Mouse (Mus musculus) kidney, embryonic 15.5 days (tissue): ENCODE data around the gene Fgfr2. TPM values are rescaled to one million over a fixed set of nuclear protein-coding genes. Genes with fewer than 3 reads are reported as not detected.

Source experiments
- ATAC-seq: fragments of 200-750 bp; cut with Nextera tagmentation; replicated peaks from 2 replicates; pipeline ENCODE4 v1.8.0; 2017; ENCODE audit warnings: moderate TSS enrichment; ENCODE audit not compliant: low FRiP score
- H3K27ac ChIP-seq: fragments of 300-500 bp; sonication (generic); 2 replicates; pipeline ENCODE4 v1.5.1; 2015; ENCODE audit warnings: mild to moderate bottlenecking, inconsistent platforms
- H3K27me3 ChIP-seq: fragments of 300-500 bp; sonication (generic); 2 replicates; pipeline ENCODE4 v1.6.1; 2015; ENCODE audit warnings: inconsistent platforms
- H3K36me3 ChIP-seq: fragments of 300-500 bp; sonication (generic); 2 replicates; pipeline ENCODE4 v1.6.1; 2015; ENCODE audit warnings: inconsistent platforms
- H3K4me1 ChIP-seq: fragments of 300-500 bp; sonication (generic); 2 replicates; pipeline ENCODE4 v1.6.1; 2015; ENCODE audit warnings: inconsistent platforms
- H3K4me2 ChIP-seq: fragments of 300-500 bp; sonication (generic); 2 replicates; pipeline ENCODE4 v1.6.1; 2015; ENCODE audit warnings: moderate library complexity, mild to moderate bottlenecking, inconsistent platforms
- H3K4me3 ChIP-seq: fragments of 300-500 bp; sonication (generic); replicated peaks from 2 replicates; pipeline ENCODE4 v1.5.1; 2015; ENCODE audit warnings: mild to moderate bottlenecking, inconsistent platforms
- H3K9ac ChIP-seq: fragments of 300-500 bp; sonication (generic); 2 replicates; pipeline ENCODE4 v1.6.1; 2015; ENCODE audit warnings: mild to moderate bottlenecking, inconsistent platforms
- H3K9me3 ChIP-seq: fragments of 300-500 bp; sonication (generic); replicated peaks from 2 replicates; pipeline ENCODE4 v1.6.1; 2016; ENCODE audit warnings: inconsistent platforms
- WGBS: fragments of 180-500 bp; shearing (Covaris S2); methylation state at CpG from one replicate; pipeline ENCODE4 v1.1.7; 2015; ENCODE audit warnings: mixed read lengths; 5-methylcytosine and 5-hydroxymethylcytosine counted together
- polyA plus RNA-seq: library from polyadenylated mRNA; unstranded; fragments of >200 nt; fragmentation: Nextera tagmentation; extraction: Ambion mirVana; gene quantifications from 2 replicates; pipeline ENCODE4 v1.2.1, GENCODE M21; 2015

Fgfr2 gene
- polyA plus RNA-seq, 1 experiment from 2014 or later, result 104 TPM

DNA sequence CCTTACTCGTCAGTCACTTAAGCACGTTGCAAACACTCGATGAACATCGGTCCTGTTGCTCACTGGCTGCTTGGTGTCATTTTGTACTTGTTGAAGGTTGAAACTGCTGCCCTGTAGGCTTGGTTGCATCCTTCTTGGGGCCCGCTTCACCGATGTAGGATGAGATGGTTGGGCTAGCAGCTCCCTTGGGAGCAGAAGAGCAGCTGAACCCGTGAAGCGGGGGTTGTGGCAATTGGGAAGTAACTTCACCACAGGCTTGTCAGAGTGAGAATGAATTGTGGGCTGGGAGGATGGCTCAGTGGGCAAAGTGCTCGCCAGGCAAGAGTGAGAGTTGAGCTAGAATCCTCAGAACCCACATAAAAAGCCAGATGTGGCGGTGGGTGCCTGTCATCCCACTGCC, 2294.7 kb downstream of the Fgfr2 start:
- 0 out of 2 replicates have a peak, but pooled peaks cover 5% of the 10 kb centered on the region for H3K4me1 ChIP-seq
- H3K27ac ChIP-seq, result no peak overlapping the region
- H3K27me3 ChIP-seq, result 0 out of 2 replicates have a peak, but pooled peaks cover 8% of the 10 kb centered on the region
- no peak overlapping the region for H3K4me3 ChIP-seq
- no peak overlapping the region for H3K4me2 ChIP-seq
- H3K9ac ChIP-seq, result no peak overlapping the region
- no peaks in the 10 kb centered on the region for H3K36me3 ChIP-seq
- ATAC-seq, result no peak
- WGBS, result 80% methylated on average over 10 of the region's 10 CpGs
- no peaks in the 10 kb centered on the region for H3K9me3 ChIP-seq

DNA sequence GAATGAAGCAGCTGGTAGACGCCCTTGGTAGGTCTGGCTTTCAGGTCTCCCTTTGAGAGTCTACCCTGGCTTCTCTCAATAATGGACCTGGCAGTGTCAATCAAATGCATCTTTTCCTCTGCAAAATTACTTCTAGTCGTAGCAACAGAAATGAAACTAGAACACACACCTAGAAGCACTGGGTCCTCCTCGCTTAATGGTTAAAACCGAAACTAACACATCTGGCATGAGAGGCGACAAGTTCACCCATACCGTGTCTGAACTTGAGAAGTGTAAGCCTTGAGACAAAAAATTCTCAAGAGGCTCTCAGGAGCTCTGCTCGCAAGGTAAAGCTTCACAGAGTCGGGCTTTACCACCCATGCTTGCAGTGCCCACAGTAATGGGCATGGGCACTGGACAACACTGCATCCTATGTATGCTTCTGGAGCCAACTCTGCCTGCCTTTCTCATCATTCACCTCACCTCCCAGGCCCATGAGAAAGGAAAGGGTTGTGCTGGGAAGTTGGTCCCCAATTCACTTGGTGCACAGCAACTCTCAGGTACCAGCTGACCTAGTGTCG, 2295.2 kb downstream of the Fgfr2 start:
- Histone ChIP-seq H3K9me3 (no peaks in the 10 kb centered on the region), H3K4me1 (0 out of 2 replicates have a peak, but pooled peaks cover 5% of the 10 kb centered on the region), H3K27ac (no peak overlapping the region), H3K27me3 (0 out of 2 replicates have a peak, but pooled peaks cover 8% of the 10 kb centered on the region), H3K4me2 (no peak overlapping the region), H3K36me3 (no peaks in the 10 kb centered on the region), H3K4me3 (no peak overlapping the region), H3K9ac (no peak overlapping the region)
- ATAC-seq, result no peak
- 90% methylated on average over 9 of the region's 9 CpGs for WGBS

DNA sequence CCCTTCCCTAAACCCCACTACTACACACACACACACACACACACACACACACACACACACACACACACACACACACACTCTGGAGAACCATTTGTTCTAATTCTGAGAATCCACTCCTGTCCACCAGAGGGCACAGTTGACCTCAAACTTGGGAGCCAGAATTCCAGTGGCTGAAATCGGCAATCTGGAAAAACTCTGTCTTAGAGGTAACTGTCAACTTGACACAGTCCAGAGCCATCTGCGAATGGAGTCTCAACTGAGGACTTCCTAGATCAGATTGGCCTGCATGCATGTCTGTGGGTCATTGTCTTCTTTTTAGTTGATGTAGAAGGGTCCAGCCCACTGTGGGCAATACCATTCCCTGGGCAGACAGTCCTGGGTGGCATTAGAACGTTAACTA, 2295.7 kb downstream of the Fgfr2 start:
- Histone ChIP-seq H3K9me3 (no peaks in the 10 kb centered on the region), H3K36me3 (no peaks in the 10 kb centered on the region), H3K27ac (no peak overlapping the region), H3K4me2 (no peak overlapping the region), H3K4me3 (no peak overlapping the region), H3K4me1 (0 out of 2 replicates have a peak, but pooled peaks cover 5% of the 10 kb centered on the region), H3K27me3 (0 out of 2 replicates have a peak, but pooled peaks cover 8% of the 10 kb centered on the region), H3K9ac (no peak overlapping the region)
- no peak for ATAC-seq
- 40% methylated on average over 3 of the region's 3 CpGs for WGBS

DNA sequence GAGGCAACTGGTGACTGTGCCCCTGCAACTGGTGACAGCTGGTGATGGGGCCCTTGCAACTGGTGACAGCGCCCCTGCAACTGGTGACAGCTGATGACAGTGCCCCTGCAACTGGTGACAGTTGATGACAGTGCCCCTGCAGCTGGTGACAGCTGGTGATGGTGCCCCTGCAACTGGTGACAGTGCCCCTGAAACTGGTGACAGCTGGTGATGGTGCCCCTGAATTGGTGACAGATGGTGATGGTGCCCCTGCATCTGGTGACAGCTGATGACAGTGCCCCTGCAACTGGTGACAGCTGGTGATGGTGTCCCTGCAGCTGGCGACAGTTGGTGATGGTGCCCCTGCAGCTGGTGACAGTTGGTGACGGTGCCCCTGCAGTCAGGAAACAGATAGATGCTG, 2296.8 kb downstream of the Fgfr2 start:
- Histone ChIP-seq H3K27ac (no peak overlapping the region), H3K36me3 (no peaks in the 10 kb centered on the region), H3K4me3 (no peak overlapping the region), H3K27me3 (0 out of 2 replicates have a peak, but pooled peaks cover 4% of the 10 kb centered on the region), H3K9me3 (no peaks in the 10 kb centered on the region), H3K9ac (no peak overlapping the region), H3K4me2 (no peak overlapping the region), H3K4me1 (0 out of 2 replicates have a peak, but pooled peaks cover 5% of the 10 kb centered on the region)
- 77% methylated on average over 3 of the region's 3 CpGs for WGBS
- ATAC-seq, result no peak

DNA sequence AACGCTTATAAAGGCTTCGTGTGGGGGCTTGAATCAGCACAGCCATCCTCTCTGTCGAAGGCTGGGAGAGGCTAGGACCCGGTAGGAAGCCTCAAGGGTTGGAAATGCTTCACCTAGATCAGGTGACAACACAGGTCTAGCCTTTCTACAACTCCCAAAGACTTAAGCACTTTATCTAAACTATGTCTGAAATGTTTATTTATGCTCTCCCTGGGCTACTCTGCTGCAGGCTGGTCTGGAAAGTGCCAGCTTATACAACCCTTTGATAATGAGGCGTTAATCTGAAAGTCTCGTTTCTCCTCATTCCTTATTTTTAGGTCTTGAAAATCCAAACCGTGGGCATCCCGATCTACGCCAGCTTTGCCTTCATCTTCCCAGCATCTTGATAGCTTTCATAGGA, 2299.2 kb downstream of the Fgfr2 start:
- 0 out of 2 replicates have a peak, but pooled peaks cover 4% of the 10 kb centered on the region for H3K27me3 ChIP-seq
- no peaks in the 10 kb centered on the region for H3K9me3 ChIP-seq
- H3K4me1 ChIP-seq, result 0 out of 2 replicates have a peak, but pooled peaks cover 5% of the 10 kb centered on the region
- H3K9ac ChIP-seq, result no peak overlapping the region
- 73% methylated on average over 9 of the region's 9 CpGs for WGBS
- H3K27ac ChIP-seq, result no peak overlapping the region
- no peak overlapping the region for H3K4me3 ChIP-seq
- H3K4me2 ChIP-seq, result no peak overlapping the region
- no peaks in the 10 kb centered on the region for H3K36me3 ChIP-seq
- ATAC-seq, result no peak

DNA sequence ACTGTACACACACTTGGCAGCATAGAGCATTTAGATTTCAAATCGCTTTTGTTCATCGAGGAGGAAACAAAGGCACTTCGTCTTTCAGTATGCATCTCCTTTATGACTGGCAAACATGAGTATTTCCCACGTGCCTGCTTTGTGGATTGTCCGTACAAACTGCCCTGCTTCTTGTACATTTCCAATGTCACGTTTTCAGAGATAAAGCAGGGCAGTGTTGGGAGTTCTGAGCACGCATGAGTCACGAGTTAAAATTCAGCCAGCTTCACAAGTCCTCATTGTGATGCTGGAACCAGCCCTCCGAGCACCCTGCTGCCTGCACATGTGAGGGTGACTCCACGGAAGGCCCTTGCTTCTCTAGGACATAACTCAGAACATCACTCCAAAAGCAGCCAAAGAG, 2303.5 kb downstream of the Fgfr2 start:
- Histone ChIP-seq H3K4me3 (no peak overlapping the region), H3K9me3 (no peaks in the 10 kb centered on the region), H3K27me3 (no peaks in the 10 kb centered on the region), H3K27ac (no peak overlapping the region), H3K4me1 (no peaks in the 10 kb centered on the region), H3K4me2 (no peak overlapping the region), H3K36me3 (no peaks in the 10 kb centered on the region), H3K9ac (no peak overlapping the region)
- no peak for ATAC-seq
- 69% methylated on average over 10 of the region's 10 CpGs for WGBS

DNA sequence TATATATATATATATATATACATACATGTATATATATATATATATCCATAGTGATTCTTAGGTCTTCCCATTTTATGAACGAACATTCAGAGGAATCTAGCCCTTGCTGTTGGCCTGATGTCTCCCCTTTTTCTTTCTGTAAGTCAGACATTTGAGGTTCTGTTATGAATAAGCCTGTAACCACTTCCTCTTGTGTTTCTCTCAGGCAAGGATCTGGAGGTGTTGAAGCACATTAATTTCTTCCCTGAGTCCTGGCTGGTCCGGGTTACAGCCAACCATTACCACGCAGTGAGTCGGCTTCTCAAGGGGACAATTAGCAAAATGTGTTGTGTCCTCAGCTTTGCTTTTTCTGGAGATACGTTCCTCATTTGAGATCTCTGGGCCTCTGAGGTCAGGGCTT, 2304.3 kb downstream of the Fgfr2 start:
- Histone ChIP-seq H3K4me1 (no peaks in the 10 kb centered on the region), H3K36me3 (no peaks in the 10 kb centered on the region), H3K27ac (no peak overlapping the region), H3K9ac (no peak overlapping the region), H3K27me3 (no peaks in the 10 kb centered on the region), H3K4me2 (no peak overlapping the region), H3K9me3 (no peaks in the 10 kb centered on the region), H3K4me3 (no peak overlapping the region)
- no peak for ATAC-seq
- WGBS, result 79% methylated on average over 5 of the region's 5 CpGs

DNA sequence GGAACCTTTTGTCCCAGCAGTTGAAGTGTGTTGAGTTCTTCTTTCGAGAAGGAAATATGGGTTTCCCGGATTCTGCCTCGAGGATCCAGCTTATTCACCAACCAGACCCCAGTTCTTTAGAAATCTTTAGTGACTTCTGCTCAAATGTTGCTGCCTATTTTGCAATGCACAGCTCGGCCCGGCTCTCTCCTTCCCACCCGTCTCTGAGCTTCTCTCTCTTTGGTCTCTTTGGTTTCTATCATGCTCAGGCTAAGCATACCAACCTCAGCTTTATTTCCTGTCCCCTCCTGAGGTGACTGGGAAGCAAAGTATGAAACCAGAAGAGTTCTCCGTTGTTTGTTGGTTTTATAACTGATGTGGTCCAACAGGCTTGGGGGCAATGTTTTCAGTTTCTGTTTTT, 2306.9 kb downstream of the Fgfr2 start:
- H3K4me2 ChIP-seq, result no peak overlapping the region
- ATAC-seq, result no peak

DNA sequence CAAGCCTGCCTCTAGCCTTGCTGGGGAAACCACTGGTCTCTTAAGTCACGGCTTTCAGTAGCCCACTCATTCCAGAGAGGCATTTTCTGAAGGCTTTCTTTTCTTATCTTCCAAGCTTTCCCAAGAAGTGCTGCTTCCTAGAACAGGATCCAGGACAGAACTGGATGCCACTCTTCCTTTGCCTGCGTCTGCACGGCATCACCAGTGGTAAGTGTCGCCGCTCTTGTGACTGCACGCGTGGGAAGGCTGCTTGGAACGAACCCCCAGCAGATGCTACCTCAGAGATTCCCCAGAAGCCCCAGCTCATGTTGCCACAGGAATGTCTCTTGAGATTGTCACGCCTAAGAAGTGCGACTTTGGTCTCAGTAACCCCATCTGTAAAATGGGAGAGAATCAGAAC, 2307.5 kb downstream of the Fgfr2 start:
- Histone ChIP-seq H3K27ac (no peak overlapping the region), H3K27me3 (no peaks in the 10 kb centered on the region), H3K4me2 (no peak overlapping the region), H3K9me3 (no peaks in the 10 kb centered on the region), H3K36me3 (no peaks in the 10 kb centered on the region), H3K4me1 (no peaks in the 10 kb centered on the region), H3K9ac (no peak overlapping the region), H3K4me3 (no peak overlapping the region)
- ATAC-seq, result no peak
- 97% methylated on average over 10 of the region's 10 CpGs for WGBS

More for the DNA sequence above, 2306.9 kb downstream of the Fgfr2 start:
- Histone ChIP-seq H3K9ac (no peak overlapping the region), H3K27me3 (no peaks in the 10 kb centered on the region), H3K4me1 (no peaks in the 10 kb centered on the region), H3K9me3 (no peaks in the 10 kb centered on the region), H3K36me3 (no peaks in the 10 kb centered on the region), H3K27ac (no peak overlapping the region), H3K4me3 (no peak overlapping the region)
- 84% methylated on average over 7 of the region's 7 CpGs for WGBS

DNA sequence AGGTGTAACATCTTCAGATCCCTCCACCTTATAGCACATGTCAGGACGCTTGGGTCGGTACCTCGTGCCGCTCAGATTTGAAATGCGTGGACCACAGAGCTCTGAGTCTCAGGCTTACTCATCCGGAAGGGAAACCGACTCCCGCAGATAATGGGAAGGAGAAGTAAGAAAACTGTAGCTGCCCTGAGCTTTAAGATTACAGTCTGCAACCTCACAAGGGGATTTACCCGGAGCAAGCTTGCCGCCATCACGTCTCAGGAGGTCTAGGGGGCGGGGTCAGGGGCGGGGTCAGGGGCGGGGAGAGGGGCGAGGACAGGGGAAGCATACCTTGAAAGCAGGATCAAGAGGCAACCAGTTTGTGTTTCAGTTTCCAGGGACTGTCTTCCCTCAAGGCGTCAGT, 2310.7 kb downstream of the Fgfr2 start:
- Histone ChIP-seq H3K9ac (no peak overlapping the region), H3K27ac (no peak overlapping the region), H3K4me3 (no peak overlapping the region), H3K36me3 (no peaks in the 10 kb centered on the region), H3K4me1 (peaks cover 11% of the 10 kb centered on the region), H3K4me2 (0 out of 2 replicates have a peak overlapping the region, but pooled peaks have one; percentile 23), H3K9me3 (no peaks in the 10 kb centered on the region), H3K27me3 (no peaks in the 10 kb centered on the region)
- 47% methylated on average over 16 of the region's 16 CpGs for WGBS
- no peak for ATAC-seq

DNA sequence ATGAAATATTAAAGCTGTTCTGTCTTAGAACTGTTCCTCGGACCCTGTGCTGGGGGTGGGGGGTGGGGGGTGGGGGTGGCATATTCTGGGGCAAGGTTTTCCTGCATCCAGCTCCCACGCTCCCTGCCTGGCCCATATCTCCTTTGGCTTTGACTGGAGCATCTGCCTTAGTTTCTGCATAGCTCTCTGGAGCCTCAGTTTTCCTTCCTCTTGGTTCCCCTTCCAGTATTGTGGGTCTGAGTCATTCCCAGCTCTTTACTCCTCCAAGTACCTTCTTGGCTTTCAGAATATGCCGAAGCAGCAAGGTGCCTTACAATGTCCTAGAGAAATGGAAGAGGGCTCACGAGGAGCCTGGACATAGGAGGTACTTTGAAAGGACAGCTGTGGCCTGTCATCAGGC, 2312.9 kb downstream of the Fgfr2 start:
- no peaks in the 10 kb centered on the region for H3K36me3 ChIP-seq
- H3K27me3 ChIP-seq, result no peaks in the 10 kb centered on the region
- H3K4me2 ChIP-seq, result no peak overlapping the region
- no peaks in the 10 kb centered on the region for H3K9me3 ChIP-seq
- no peak overlapping the region for H3K4me3 ChIP-seq
- WGBS, result 67% methylated on average over 4 of the region's 4 CpGs
- no peak overlapping the region for H3K27ac ChIP-seq
- H3K4me1 ChIP-seq, result peaks cover 11% of the 10 kb centered on the region
- H3K9ac ChIP-seq, result no peak overlapping the region
- no peak for ATAC-seq

DNA sequence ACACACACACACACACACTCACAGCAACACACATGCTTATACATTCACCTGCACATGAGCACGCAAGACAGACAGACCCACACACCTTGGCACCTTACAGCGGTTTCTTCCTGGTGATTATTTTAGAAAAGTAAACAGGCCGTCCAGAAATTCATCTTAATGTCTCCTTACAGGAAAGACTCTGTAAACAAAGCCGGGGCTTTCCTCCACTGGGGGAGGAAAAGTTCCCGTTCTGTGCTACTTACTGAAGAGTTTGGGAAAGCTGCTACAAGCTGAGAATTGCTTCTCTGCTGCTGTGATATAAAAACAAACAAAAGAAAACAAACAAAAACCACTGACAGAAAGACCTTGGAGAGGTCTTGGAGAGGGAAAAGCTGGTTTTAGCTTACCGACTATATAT, 2314.5 kb downstream of the Fgfr2 start:
- no peaks in the 10 kb centered on the region for H3K9me3 ChIP-seq
- no peak for ATAC-seq
- no peak overlapping the region for H3K4me3 ChIP-seq
- no peak overlapping the region for H3K4me2 ChIP-seq
- no peak overlapping the region for H3K27ac ChIP-seq
- H3K36me3 ChIP-seq, result no peaks in the 10 kb centered on the region
- H3K27me3 ChIP-seq, result no peaks in the 10 kb centered on the region
- 37% methylated on average over 6 of the region's 6 CpGs for WGBS
- H3K4me1 ChIP-seq, result peaks cover 14% of the 10 kb centered on the region
- H3K9ac ChIP-seq, result no peak overlapping the region

DNA sequence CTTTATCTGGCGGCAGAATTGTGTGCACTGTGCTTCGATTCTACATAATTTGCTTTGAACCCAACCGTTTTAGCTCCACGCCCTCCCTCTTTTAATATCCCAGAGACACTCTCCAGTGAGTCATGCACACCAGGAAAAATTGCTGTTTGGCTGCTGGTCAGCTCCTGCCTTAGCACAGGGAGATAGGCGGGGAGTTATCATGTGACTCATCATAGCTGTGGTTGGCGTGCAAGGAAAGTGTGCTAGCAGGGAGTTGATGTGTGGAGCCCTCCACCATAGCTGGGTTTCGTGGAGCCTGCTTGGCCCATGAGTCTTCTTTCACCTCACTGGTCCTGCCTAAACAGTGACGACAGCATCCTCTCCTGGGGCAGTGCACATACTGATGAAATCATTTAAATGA, 2315.4 kb downstream of the Fgfr2 start:
- Histone ChIP-seq H3K27me3 (no peaks in the 10 kb centered on the region), H3K9ac (no peak overlapping the region), H3K9me3 (no peaks in the 10 kb centered on the region), H3K4me1 (peaks cover 14% of the 10 kb centered on the region), H3K27ac (no peak overlapping the region), H3K4me2 (no peak overlapping the region), H3K4me3 (no peak overlapping the region), H3K36me3 (no peaks in the 10 kb centered on the region)
- ATAC-seq, result no peak
- 83% methylated on average over 8 of the region's 8 CpGs for WGBS
